Mouse (Mus musculus) natural killer cell, adult 2 months (primary cell): Measurements from ENCODE around the gene Ralgapa1.
A peak's percentile ranks its signal among the peaks of the same experiment; 100 is the strongest.

Experiments
- DNase-seq, 2 experiments: peaks; one replicate each; pipeline ENCODE4 v3.0.0; 2022; ENCODE audit warnings: low spot score in 2 of 2

Gene Ralgapa1

GRCm38 (mm10) chr12:55820661-55821314 is at the start of gene Ralgapa1:
Ralgapa1 (minus strand) TSS chr12:55821167.
- peak; percentile 94 to 95 for DNase-seq

GRCm38 (mm10) chr12:55869622-55870322 is 48.8 kb upstream of the Ralgapa1 start:
- DNase-seq, result no peak

DNA sequence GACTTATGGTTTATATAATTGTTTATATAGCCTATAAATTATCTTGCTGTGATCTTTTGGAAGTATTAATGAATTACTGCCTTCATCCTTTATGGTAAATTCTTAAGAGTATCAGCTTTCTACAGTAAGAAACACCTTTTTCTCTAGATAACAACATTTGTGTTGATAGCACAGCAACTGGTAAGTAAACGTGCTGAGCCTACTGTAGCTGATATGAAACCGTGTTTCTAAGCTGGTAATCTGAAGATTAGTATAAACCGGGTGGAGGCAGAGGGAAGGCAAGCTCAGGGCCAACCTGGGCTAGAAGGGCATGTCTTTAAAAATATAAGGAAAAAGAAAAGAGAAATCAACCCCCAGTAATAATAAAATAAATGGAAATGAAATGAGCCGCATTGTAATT is 46.8 kb upstream of the Ralgapa1 start:
- no peak for DNase-seq

- no peak for DNase-seq
Observed at GRCm38 (mm10) chr12:55860631-55861030, 39.7 kb upstream of the Ralgapa1 start.

DNA sequence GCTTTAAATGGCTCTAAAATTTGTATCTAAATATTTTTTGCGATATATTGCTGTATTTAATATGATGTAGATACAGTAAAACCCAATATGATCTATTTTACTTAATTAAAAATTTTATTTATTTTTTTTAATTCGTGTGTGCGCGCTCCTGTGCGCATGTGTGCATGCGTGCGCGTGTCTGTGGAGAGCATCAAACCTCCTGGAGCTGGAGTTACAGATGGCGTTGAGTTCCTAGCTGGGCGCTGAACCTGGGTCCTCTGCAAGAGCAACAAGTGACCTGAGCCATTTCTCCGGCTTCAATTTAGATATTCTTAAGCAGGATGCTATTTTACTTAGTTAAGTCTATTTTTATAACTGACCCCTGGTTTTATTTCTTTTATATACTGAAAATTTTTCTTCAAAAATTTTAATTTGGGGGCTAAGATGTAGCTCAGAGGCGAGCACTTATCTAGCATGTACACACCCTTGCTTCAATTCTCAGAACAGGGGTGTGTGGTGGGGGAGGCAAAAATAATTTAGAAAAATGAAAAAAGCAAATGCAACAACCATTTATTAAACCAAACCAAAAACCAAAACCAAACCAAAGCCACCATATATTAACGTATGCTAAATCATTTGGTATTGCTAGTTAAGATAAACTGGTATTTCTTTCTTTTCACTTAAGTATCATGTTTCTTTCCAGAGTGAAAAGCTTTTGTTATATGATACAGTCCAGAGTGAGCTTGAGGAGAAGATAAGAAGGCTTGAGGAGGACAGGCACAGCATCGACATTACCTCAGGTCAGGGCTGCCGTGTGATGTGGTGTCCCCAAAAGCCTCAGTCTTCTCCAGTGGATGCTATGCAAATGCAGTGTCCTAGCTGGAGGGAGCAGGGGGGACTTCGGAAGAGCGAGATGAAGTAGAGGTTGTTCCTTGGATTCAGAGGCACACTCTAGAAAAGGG is 38.7 kb upstream of the Ralgapa1 start:
- no peak for DNase-seq

DNA sequence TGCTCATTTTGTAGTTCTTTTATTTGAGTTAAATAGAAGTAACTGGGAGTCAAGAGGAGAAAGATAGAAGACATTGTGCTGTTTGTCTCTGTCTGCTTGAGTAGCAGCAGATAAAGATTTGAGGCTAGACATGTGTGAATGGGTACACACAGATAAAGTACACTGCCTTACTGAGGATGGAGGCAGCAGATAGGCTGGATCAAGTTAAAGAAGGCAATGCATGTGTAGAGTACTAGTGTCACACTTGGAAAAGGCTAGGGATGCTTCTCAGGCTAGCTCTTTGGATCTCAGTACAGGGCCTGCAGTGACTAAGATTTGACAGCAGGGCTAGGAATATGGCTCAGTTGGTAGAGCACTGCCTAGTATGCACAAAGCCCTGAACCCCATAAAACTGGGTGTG is 29.7 kb upstream of the Ralgapa1 start:
- no peak for DNase-seq

GRCm38 (mm10) chr12:55847851-55848250 is 26.9 kb upstream of the Ralgapa1 start:
- DNase-seq, result no peak

DNA sequence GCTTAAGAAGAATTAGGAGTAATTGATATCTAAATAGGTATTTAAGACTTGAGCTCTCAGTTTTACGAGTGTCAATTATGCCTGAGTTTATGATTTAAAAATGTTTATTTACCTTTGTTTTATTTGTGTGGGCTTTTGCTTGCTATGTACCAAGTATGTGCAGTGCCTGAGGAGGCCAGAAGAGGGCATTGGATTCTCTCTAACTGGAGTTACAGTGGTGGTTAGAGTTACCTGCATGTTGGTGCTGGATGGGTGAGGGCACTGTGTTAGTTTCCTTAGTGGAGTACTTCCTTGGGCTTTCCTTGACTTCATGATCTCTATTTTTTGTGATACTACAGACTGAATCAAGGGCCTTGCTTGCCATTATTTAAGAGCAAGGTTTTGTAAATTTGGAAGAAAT is 25.8 kb upstream of the Ralgapa1 start:
- DNase-seq, result peak in 1 of 2 experiments; percentile 26

- no peak for DNase-seq
Observed at GRCm38 (mm10) chr12:55837495-55837894, 16.5 kb upstream of the Ralgapa1 start.

DNA sequence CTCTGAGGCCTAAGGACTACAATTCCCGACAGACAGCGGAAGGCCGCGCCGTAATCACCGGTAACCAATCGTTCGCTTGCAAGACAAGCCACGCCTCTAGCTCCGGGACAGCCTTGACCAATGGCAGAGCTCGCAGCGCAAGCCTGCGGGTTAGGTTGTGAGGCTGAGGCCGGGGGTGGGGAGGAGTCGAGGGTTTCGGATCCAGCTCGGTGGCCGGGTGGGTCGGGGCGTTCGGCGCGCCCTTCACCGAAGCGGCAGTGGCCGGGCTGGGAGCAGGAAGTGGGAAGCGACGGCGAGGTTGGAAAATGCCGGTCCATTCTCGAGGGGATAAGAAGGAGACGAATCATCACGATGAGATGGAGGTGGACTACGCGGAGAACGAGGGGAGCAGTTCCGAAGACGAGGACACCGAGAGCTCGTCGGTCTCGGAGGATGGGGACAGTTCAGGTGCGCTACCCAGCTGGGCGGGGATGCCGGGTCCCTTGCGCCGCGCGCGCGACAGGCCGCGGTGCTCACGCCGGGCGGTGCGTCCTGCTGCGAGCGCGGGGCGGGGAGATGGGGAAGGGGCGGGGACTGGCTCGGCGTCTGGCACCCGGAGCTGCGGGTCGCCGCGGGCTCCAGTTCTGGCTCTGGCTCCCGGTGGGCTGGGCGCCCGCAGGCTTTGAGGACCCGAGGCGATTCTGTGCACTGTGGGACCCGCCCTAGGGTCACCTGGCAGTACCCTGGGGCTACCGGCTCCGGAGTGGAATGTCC is 15.4 kb upstream of the Ralgapa1 start, which contains the start of gene Brms1l:
Gene Brms1l (plus strand): TSS at position 126 of the 753 bp plus-strand sequence.
- DNase-seq, result peak; percentile 92 to 94

DNA sequence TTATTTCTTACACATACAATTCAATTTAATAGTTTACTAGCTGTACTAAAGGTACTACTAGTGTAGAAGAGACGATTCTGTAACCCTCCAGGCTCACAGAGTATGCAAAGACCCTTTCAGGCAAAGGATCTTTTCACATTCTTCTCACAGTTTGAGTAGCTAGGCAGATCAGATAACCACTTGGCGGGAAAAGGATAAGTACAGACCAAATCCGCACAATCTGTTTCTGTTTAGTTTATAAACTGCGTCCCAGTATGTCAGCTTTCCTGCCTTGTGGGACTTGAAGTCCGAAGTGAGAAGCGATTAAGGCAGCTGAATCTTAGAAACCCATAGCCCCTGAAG is 14.9 kb upstream of the Ralgapa1 start:
- no peak for DNase-seq

DNA sequence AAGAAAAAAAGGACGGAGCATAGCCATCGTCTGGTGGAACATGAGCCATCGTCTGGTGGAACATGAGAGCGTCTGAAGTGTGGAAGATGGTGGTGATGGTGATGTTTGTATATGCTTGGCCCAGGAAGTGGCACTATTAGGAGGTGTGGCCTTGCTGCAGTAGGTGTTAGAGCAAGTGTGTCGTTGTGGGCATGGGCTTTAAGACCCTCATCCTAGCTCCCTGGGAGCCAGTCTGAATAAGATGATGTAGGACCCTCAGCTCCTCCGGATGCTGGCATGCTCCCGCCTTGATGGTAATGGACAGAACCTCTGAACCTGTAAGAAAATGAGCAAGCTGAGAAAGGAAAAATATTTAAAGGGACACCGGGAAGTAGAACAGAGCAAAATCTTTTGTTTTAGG is 13.9 kb upstream of the Ralgapa1 start:
- DNase-seq, result no peak

DNA sequence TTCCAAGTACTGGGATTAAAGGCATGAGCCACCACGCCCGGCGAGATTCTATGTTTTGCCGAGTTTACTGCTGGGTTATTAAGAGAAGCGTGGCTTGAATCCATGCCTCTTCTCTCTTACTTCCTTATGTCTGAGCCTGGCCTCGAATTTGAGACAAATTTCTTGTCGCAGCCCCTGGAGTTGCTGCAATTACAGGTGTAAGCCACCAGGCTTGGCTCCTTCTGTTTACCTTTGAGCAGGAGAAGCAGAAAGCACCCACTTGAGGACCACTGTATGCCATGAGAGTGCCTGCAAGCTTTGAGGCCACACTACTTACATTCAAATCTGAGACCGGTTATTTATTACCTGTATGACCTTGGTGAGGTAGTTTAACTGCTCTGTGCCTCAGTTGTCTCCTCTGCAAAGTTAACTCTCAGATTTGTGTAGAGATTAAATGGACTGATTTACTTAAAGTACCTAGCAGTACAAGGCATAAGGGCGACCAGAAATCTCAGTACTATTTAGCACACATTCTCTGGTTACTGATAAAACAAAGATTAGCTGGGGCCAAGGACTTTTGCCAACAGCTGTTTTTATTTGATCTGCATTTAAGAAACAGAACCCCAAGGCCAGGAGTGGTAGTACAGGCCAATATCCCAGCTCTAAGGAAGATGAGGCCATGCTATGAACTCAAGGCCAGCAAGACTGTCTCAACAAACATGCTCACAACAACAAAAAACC is 13.1 kb upstream of the Ralgapa1 start:
- no peak for DNase-seq

DNA sequence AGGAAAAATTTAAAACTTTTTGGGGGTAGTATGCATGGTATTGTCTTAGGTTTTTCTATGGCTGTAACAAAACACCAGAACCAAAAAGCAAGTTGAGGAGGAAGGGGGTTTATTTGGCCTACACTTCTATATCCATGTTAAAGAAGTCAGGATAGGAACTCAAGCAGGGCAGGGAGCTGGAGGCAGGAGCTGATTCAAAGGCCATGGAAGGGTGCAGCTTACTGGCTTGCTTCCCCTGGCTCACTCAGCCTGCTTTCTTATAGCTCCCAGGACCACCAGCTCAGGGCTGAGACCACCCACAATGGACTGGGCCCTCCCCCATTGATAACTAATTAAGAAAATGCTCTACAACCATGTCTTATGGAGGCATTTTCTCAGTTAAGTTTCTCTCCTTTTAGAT is 12.0 kb upstream of the Ralgapa1 start:
- no peak for DNase-seq

GRCm38 (mm10) chr12:55831101-55831500 is 10.1 kb upstream of the Ralgapa1 start:
- DNase-seq, result peak; percentile 22 to 54

GRCm38 (mm10) chr12:55825537-55825936 is 4.6 kb upstream of the Ralgapa1 start:
- DNase-seq, result no peak

GRCm38 (mm10) chr12:55824027-55824426 is 3.1 kb upstream of the Ralgapa1 start:
- no peak for DNase-seq

DNA sequence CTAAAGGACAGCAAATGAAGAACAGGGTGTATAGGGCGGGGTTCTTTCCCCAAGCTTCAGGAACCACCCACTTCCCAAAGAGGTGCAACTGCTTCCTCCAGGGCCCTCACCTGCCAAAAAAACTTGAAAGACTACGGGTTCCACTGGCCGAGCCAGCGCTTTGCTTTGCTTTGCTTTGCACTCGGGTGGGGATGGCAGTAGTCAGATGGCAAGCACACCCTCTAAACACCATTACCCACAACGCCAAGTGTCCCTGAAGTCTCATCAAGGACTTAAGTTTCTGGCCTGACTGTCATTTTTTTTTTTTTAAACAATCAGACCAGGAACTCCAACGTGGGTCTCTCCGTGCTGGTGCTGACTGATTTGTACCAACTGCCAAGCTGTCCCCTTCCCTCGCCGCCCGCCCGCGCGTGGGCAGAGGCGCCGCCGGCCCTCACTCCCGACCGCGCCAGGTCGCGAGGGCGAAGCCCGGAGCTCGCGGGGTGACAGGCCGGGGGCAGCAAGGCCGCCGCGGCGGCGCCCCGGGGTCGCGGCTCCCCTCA is 777 bp downstream of the Ralgapa1 start:
- DNase-seq, result peak; percentile 24 to 32

DNA sequence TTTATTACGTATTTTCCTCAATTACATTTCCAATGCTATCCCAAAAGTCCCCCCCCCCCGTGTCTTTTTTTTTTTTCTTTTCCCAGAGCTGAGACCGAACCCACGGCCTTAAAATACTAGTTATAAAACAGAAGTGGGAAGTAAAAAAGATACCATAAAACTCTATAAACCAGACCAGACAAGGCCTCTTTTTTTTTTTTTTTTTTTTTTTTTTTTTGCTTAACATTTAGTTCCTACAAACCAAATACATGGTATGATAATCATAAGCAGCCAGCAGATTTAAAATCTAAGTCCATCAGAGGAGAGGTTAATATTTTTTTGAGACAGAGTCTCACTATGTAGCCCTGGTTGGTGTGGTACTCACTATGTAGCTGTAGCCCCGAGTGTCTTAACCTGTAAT is 4.5 kb downstream of the Ralgapa1 start:
- DNase-seq, result no peak

- no peak for DNase-seq
Observed at GRCm38 (mm10) chr12:55805035-55805434, 15.9 kb downstream of the Ralgapa1 start.

GRCm38 (mm10) chr12:55801131-55801530 is 19.8 kb downstream of the Ralgapa1 start:
- DNase-seq, result no peak
